Mouse (Mus musculus) mouse trophoblast stem cell (cell line): ENCODE measurements at regions not wholly inside any gene's neighbourhood (a gene's known extent, or its start where the extent isn't known, plus 50 kb on each side); places are given as distances from the start of the nearest gene placed in this dataset.

Experiments
- in situ Hi-C, 2 experiments: fragments of 300-500 bp; cut with MseI, MboI; formaldehyde crosslinking; loops; 2 replicates in 1 of 2; 3 replicates in 1 of 2; pipeline ENCODE4 v1.15.1; 2025

DNA sequence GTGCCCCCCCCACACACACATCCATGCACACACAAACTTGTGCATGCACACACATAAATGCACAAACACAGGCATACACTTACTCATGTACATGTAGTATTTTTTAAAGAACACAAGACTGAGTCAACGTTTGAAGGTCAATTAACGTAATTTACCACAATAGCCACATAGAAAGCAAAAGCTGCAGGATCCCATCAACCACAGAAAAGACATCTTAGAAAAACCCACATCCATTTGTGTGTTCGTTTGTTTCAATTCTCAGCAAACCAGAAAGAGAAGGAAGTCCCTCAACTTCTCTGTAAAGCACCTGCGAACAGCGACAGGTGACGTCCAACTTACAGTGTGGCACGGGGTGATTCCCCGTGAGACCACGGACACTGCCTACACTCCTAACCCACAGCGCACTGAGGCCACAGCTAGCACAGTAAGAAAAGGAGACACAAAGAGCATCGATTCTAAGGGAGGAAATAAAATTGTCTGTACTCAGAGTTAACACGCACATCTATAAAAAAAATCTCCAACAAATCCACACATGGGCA lies 53.8 kb downstream of the Dio3 start:
- in situ Hi-C loops, result no loop called here

DNA sequence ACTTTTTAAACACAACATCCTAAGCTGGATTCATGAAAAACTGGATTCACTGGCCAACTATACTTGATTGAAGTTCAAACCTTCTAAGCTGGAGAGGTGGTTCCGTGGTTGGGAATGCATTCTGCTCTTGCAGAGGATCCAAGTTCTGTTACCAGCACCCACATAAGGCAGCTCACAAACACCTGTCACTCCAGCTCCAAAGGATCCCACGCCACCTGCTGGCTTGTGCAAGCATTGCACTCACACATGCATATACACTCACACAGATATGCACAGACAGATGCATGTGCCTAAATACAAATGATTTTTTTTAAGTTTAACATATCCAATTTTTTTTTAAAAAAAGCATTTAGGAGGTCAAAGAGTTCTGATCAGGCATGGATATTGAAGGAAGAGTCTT lies 55.7 kb downstream of the Dio3 start:
- in situ Hi-C loops, result no loop called here

DNA sequence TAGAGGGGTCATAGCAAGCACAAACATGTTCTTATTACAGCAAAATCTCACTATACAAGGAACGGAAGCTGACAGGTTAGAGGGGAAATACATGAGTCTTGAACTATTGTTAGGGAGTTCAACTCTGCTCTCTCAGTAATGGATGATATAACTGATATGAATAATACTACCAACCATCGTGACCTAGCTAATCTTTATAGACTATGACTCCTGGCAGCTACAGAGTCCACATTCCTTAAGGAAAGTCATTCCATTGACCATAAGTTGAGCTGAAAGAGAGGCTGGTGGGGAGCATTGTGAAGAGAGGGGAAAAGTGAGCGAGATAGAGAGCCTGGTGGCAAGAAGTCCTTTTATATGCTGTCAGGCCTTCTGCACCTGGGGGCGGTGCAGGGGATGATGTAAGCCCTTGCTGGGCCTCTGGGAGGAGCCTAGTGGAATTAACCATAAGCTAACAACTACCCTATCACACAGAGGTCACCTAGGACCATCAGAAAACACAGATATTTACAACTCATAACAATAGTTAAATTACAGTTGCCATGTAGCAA lies 65.5 kb downstream of the Dio3 start:
- in situ Hi-C loops, result no loop called here

DNA sequence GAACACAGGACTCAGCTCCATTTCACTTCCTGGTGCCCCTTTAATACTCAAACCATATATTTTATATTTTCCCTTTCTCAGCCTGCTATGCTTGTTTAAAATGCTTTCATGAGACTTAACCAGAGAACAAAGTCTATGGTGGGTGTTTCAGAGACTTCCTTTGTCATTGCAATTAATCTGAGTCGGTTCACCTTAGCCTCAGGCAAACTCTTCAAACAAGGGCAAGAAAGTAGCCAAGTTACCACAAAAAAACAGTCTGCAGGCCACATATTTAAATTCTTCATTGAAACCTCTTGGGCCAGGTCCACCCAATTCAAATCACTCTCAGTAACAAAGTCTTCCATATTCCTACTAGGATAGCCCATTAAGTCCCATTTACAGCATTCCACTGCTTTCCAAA lies 70.8 kb downstream of the Dio3 start:
- in situ Hi-C loops, result no loop called here

DNA sequence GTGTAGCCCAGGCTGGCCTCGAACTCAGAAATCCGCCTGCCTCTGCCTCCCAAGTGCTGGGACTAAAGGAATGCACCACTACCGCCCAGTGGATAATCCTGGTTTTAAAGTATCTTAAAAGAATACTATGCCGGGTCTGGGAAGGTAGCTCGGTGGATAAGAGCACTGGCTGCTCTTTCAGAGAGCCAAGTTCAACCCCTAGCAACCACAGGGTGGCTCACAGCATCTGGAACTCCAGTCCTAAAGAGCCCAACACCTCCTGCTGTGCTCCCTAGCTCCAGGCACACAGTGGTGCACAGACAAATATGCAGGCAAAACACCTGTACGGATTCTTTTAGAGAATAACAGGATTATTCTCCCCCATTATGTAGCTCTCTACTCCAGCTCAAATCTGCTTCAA lies 77.0 kb downstream of the Dio3 start:
- in situ Hi-C loops, result no loop called here

DNA sequence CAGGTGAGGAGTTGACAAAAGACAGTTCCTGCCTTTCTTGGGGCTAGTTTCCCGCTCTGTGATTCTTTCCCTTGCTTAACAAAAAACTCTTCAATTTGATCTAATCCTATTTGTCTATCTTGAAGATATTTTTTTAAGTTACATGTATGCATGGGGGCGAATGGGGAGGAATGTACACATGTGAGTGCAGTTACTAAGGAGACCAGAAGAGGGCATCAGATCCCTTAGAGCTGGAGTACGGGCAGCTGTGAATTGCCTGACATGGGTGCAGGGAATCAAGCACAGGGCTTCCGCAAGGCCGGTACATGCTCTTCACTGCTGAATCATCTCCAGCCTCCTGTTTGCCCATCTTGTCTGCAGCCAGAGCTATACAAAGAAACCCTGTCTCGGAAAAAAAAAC lies 79.8 kb upstream of the Ppp2r5c start:
- in situ Hi-C loops, result no loop called here

DNA sequence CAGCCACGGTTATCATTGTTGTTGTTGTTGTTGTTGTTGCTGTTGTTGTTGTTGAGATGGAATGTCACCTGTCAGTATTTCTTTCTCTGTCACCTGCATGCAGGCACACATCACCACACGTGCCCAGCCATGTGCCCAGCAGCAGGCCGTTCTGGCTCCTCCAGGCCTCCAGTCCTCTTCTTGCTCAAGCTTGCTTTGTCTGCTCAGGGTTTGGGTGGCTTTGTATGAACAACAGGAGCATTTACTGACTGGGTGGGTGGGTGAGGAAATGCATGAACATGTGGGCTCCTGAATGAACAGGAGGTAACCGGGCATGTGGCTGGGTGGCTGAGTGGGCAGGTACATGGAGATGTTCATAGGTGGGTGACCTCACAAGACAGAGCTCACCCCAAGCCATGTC lies 79.1 kb upstream of the Ppp2r5c start:
- in situ Hi-C loops, result no loop called here

DNA sequence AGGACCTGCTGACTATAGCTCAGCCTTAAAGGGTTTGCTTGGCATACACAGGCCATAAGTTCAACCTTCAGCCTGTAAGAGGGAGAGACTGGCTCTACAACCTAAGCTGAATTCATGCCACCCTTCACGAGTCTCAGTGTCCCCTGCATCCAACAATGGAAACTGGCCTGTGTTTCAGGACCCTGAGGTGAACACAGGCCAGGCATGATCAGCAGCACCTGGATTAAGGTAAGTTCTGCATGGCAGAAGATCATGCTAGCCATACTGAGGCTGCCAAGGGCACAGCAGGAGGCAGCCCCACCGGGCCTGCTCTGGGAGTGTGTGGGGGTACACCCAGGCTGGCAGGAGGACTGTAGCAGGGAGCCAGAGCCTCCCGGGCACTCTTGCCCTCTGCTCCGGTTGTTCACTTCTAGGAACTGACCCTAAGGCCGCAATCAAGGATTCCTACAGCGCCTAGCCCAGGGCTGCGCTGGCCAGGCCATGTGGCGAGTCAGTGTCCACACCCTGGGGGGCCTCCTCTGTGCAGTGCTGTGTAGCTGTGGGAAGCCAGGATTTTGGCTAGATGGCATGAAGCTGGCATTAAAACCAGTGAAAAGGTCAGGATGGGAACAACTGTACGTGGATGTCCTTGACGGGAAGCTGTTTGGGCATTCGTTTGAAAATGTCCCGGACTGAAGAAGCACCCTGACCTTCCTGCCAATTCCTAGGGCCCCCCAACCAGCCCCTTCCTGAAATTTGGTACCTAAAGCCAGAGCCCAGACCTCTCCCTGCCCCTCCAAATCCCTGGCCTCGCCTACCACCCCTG lies 74.8 kb upstream of the Ppp2r5c start:
- in situ Hi-C loops, result loop anchor here in 1 of 2 experiments (10.0 kb wide), 2 partner anchors 337 to 367 kb away; no protein-coding TSS in a partner anchor

DNA sequence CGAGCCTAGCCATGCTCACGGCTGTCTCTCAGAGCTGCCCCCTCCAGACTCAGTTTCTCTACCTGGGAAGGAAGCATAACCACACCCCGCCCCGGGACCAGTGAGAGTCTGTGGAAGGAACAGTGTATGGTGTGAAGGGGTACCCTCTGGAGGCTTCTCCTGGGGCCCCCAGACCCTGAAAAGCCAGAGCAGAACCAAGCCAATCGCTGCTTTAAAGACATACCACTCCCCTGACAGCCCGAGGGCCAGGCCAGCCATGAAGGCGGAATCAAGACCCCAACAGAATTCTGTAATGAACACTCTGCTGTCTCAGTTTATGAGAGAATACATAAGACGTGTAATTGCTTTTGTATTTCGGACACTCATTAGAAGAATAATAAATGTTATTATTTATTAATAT lies 73.9 kb upstream of the Ppp2r5c start:
- in situ Hi-C loops, result loop anchor here in 1 of 2 experiments (10.0 kb wide), 2 partner anchors 338 to 368 kb away; no protein-coding TSS in a partner anchor

DNA sequence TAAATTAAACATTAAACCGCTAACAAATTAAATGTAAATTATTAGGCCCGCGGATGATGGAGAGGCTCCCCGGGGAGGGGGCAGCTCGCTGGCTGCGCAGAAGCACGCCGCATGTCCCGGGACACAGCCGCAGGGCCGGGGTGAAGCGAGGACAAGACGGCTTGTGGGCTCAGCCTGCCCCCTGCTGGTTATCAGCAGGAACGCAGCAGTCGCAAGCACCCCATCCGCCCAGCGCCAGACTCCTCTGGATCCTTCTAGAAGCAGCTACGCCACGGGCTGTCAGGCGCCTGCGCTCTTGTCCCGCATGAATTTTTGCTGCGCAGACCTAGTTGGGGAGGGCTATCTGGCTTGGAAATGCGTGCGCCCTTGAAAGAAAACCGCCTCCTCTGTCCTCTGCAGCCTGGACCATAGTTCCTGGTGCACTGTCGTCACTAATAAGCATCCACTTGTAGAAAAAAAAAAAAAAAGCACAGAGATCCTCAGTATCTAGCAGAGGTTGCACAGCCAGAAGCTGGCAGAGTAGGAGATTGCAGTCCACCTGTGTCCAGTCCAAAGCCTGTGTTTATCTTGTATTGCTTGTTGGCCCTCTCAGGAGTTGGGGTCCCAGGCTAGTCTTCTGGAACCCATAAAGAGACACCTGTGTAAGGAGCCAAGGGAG lies 73.4 kb upstream of the Ppp2r5c start:
- in situ Hi-C loops, result loop anchor here in 1 of 2 experiments (10.0 kb wide), 2 partner anchors 339 to 369 kb away; no protein-coding TSS in a partner anchor

DNA sequence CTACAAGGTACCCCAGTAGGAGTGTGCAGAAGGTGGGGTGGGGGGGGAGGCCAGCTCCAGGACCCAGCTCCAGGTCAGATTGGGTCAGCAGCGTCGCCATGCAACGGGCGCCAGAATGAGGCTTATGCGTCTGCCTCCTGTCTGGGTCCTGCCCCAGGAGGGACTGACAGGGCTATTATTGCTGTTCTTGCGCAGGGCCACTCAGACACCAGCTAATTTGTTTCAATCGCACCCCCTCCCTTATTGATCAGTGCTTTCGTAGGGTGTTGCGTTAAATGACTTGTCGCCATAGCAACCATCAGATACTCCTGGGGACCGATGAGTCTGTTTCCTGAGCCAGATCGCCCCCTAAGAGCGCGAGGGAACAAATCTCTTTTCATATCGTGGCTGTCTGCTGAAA lies 71.8 kb upstream of the Ppp2r5c start:
- in situ Hi-C loops, result loop anchor here in 1 of 2 experiments (10.0 to 25.0 kb wide), 3 partner anchors 340 to 1488 kb away; partner anchors contain the start of genes Wars and Wdr25

DNA sequence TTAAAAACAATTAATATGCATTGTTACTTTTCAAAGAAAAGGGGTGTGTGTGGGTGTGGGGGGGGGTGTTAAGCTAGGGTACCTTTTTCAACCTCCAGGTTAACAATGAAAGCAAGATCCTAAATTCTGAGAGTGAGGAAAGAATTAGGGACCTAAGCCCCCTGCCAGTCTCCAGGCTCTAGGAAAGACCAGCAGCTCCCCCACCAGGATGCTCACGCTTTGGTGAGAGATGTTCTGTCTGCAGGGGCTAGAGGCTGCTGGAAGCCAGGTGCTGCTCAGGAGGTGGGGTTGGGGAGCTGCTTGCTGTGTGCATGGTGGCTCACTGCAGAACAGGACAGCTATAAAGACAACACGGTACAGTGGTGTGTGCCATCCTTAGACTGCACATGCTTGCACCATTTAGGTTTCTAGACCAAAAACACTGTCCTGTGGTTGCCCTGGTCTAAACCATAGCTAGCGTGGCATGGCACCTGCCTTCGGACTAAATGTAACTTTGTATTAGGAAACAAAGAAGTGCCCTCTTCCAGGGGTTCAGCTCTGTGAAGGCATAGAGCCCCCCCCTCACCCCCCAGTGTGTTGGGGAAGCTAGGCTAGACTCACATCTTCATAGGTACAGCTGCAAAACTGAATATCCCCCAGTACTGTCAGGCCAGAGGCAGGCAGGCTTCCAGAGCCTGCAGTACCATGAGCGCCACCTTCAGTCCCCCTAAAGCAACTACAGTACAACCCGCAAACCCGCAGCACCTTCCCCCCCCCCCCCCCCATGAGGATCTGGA lies 70.7 kb upstream of the Ppp2r5c start:
- in situ Hi-C loops, result loop anchor here in 1 of 2 experiments (10.0 to 25.0 kb wide), 3 partner anchors 341 to 1489 kb away; partner anchors contain the start of genes Wars and Wdr25

DNA sequence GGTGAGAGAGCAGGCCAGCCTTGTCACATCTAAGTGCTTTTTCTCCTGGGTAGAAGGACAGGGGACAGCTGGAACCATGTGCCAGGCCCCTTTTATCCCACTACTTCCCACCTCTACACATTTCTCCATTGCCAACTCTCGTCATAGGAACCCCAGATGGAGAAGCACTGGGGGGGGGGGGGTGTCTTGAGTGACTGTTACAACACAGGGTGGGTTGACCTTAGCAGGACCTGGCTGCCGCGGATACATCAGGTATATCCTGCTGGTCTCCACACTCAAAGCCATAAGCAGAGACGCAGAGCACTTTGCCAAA lies 70.1 kb upstream of the Ppp2r5c start:
- in situ Hi-C loops, result loop anchor here in 1 of 2 experiments (10.0 to 25.0 kb wide), 3 partner anchors 342 to 1489 kb away; partner anchors contain the start of genes Wars and Wdr25

DNA sequence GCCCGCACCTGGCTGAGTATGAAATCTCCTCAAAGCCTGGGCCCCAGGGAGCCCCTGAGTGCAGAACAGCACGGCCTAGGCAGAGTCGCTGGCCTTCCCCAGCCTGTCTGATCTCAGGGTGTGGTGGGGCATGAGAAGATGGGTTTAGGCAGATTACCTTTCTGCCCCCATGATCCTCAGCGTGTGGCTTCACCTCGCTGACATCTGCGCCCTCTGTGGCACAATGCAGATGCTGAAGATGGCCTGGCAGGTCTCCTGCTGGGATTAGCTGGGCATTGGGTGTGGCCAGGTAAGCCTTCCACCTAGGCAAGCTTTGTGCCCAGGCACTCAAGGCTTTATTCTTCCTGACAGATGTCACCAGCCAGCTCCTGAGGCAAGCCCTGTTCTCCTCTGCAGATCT lies 69.6 kb upstream of the Ppp2r5c start:
- in situ Hi-C loops, result loop anchor here in 1 of 2 experiments (10.0 to 25.0 kb wide), 3 partner anchors 343 to 1490 kb away; partner anchors contain the start of genes Wars and Wdr25

DNA sequence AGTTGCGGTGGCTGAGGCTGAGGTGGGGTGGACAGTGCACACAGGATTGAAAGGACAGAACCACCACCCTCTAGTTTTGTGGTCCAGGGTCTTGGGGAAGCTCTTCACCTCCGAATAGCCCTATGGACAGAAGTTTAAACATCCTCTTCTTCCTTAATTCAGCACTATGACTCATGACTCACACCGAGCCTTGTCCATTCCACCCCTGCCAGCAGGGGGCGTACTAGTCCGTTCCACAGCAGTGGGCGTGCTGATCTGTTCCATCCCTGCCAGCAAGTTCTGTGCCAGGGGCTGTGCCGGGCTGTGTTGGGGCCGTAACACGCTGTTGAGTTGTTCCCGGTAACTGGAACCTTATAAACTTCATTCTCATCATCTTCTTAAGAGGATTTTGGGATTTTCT lies 69.2 kb upstream of the Ppp2r5c start:
- in situ Hi-C loops, result loop anchor here in 1 of 2 experiments (10.0 to 25.0 kb wide), 3 partner anchors 343 to 1490 kb away; partner anchors contain the start of genes Wars and Wdr25

DNA sequence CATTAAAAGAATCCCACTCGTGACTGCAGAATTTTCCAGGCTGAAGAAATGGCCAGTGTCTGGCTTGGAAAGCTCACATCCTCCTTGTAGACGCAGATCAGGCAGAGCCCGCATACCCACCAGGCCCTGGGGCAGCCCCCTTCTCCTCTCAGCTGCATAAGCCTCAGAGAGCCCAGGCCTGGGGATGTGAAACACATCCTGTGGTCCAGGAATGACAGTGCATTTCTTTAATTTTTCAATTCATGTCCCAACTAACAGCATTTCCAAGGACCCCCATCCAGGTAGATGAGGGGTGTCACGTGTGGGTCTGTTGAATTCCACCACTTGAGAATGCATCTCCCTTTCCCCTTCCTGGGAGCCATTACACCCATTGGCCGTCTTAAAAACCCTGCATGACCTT lies 68.6 kb upstream of the Ppp2r5c start:
- in situ Hi-C loops, result loop anchor here in 1 of 2 experiments (10.0 to 25.0 kb wide), 3 partner anchors 344 to 1491 kb away; partner anchors contain the start of genes Wars and Wdr25

DNA sequence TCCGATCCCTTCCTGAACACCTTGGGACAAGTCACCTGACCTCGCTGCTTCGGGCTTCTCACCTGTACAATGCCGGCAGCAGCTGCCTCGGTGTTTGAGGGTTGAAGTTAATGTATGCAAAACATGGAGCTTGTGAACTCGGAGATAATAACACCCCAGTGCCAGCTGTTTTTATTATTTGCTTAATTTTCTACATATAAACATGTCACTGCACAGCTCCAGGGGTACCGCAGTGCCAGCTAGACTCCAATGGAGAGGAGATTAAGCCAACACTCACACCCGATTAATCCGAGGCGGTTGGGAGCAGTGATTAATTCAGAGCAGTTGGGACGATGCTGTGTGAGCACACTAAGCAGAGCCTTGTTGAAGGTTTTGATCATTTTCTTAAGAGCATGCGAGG lies 67.2 kb upstream of the Ppp2r5c start:
- in situ Hi-C loops, result loop anchor here in 1 of 2 experiments (10.0 to 25.0 kb wide), 3 partner anchors 345 to 1492 kb away; partner anchors contain the start of genes Wars and Wdr25

DNA sequence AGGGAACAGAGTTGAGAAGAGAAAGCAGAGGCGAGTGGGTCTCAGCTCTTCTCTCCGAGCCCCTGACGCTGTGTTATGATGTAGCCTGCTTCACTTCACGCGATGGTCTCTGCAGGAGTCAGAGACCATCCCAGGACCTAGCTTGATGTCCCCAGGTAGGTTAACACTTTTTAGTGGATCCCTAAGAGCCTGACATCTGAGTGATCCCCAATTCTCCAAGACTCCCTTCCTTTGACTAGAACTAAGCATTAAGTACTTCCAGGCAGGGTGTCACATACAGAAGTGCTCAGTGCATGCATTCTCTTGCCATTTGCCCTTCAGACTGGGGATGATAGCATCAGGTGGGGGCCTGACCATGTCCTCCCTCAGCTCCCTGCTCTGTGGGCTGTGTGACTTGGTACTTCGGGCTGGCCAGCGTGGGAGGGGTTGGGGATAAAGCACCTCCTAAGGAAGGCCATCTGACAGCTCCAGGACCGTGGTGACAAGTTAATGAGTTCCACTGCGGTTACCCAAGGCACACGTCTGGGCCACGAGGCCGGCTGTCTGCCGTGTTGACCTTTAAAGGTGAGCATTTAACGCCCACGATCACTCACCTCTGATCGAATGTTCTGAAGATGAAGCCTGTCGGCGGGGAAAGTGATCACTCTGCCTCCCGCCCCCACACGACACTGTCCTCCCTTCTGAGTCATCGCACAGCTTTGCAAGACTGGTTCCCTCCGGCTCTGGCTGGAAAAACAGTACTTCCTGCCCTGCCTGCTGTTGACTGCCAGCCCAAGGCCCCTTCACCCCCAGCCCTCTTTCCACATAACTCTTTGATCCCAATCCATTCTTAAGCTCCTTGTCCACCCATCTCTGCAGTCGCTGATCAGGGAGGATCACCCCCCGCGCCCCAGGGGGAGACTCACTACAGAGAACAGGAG lies 65.8 kb upstream of the Ppp2r5c start:
- in situ Hi-C loops, result loop anchor here in 1 of 2 experiments (25.0 kb wide), 1 partner anchor 1494 kb away; the partner anchor contains the start of genes Wars and Wdr25

DNA sequence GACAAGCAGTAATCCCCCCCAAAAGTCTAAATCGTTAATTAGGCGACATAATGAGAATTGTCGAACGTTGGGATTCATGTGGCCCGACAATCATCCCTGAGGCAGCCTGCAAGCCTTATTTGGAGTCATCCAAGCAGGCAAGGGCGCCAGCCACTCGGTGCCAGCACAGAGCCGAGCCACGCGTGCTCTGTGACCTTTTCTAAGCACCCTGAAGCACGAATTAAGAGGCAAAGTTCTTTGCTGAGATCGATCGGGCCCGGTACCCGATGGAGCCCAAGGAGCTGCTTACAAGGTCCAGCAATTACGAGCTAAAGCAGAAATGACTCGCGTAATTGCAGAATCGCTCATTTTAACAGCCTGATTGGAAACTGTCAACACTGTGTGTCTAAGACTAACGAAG lies 61.9 kb upstream of the Ppp2r5c start:
- in situ Hi-C loops, result loop anchor here in 1 of 2 experiments (25.0 kb wide), 1 partner anchor 1498 kb away; the partner anchor contains the start of genes Wars and Wdr25
